In the genomic region with DNA sequence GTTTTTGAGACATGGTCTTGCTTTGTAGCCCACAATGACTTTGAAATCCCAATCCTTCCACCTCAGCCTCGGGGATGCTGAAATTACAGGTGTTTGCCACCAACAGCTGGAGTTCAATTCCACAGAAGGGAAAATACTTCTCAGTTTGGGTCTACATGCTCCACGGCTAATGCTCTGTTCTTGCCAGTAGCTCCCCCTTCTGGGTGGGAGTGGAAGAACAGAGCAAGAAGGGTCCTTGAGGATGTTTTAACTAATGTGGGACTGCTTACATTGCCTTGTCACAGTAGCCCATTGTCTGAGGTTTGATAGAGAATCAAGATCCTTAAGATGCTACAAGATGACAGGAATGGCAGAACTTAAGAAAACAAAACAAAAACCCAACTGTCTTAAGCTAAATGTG, we compare ENCODE assay signal across 25 mouse cellular contexts.
DNase-seq lines count a peak whose midpoint lies in the region; ATAC-seq and TF ChIP-seq lines count a peak whose summit lies in the region.
"Had no signal": no experiment of that assay in that cellular context is flagged by ENCODE, and none has a peak within 500 bp of the region (broad histone marks: within the 10 kb centered on the region; RNA-seq: fewer than 3 reads in every experiment).

No protein-coding gene starts in this region.

- H3K4me1 ChIP-seq in intestine, postnatal 0 days (replicated peaks; ENCODE audit: control insufficient read depth, insufficient read depth, low read length) = no peaks in the 10 kb centered on the region
- no peaks in the 10 kb centered on the region for H3K4me1 ChIP-seq in intestine, embryonic 16.5 days (ENCODE audit: control insufficient read depth, insufficient read depth, low read length)
- H3K4me1 ChIP-seq in thymus, adult 2 months (replicated peaks; ENCODE audit: control insufficient read depth, insufficient read depth, low read length) = no peaks in the 10 kb centered on the region
- H3K4me1 ChIP-seq in ES-E14 (ENCODE audit: control insufficient read depth in 2 of 2, insufficient read depth in 2 of 2, low read length in 2 of 2, poor library complexity in 1 of 2) = no peaks in the 10 kb centered on the region
- no peaks in the 10 kb centered on the region for H3K4me1 ChIP-seq in stomach, postnatal 0 days (replicated peaks; ENCODE audit: control insufficient read depth, insufficient read depth)
- H3K4me1 ChIP-seq in hindbrain, embryonic 13.5 days (replicated peaks) = no peaks in the 10 kb centered on the region
- H3K4me1 ChIP-seq: forebrain, embryonic 15.5 days; heart, embryonic 15.5 days; neural tube, embryonic 15.5 days had no signal

- TF ChIP-seq EP300 in stomach, postnatal 0 days (optimal IDR thresholded peaks at IDR 0.05) = no peak

- H3K27me3 ChIP-seq in intestine, postnatal 0 days (replicated peaks; ENCODE audit: control insufficient read depth, insufficient read depth, low read length) = no peaks in the 10 kb centered on the region
- no peaks in the 10 kb centered on the region for H3K27me3 ChIP-seq in intestine, embryonic 16.5 days (replicated peaks; ENCODE audit: control insufficient read depth, insufficient read depth, low read length)
- no peaks in the 10 kb centered on the region for H3K27me3 ChIP-seq in thymus, adult 2 months (ENCODE audit: control insufficient read depth, insufficient read depth, low read length)
- no peaks in the 10 kb centered on the region for H3K27me3 ChIP-seq in stomach, postnatal 0 days (ENCODE audit: control insufficient read depth, insufficient read depth, low read length)
- H3K27me3 ChIP-seq in hindbrain, embryonic 13.5 days = no peaks in the 10 kb centered on the region
- H3K27me3 ChIP-seq: forebrain, embryonic 15.5 days; heart, embryonic 15.5 days; neural tube, embryonic 15.5 days had no signal

- DNase-seq in thymus, postnatal 0 days (ENCODE audit: low spot score) = peak; percentile 6
- no peak for DNase-seq in thymus, adult 2 months
- peak; percentile 45 for DNase-seq in ES-E14 (ENCODE audit: low read depth, low spot score)
- no peak for DNase-seq in stomach, postnatal 0 days (ENCODE audit: low spot score)
- DNase-seq in urinary bladder, postnatal 36 days (ENCODE audit: low spot score in 2 of 2) = no peak
- DNase-seq: adrenal gland, adult 8-10 months; B cell, adult 2 months; cerebellum, adult 11 months; cerebellum, postnatal 14 days; embryo, embryonic 11 days; gastrocnemius, postnatal 14 days; heart, adult 2 months; kidney, adult 9 months; kidney, postnatal 4 days; left cerebral cortex, postnatal 4 days; lung, adult 2 months; lung, postnatal 36 days; right cerebral cortex, postnatal 25 days had no signal

- H3K4me2 ChIP-seq in intestine, postnatal 0 days (replicated peaks; ENCODE audit: low read depth) = no peak overlapping the region
- no peak overlapping the region for H3K4me2 ChIP-seq in intestine, embryonic 16.5 days (ENCODE audit: low read depth, low read length)
- H3K4me2 ChIP-seq in stomach, postnatal 0 days (replicated peaks; ENCODE audit: low read depth) = no peak overlapping the region
- H3K4me2 ChIP-seq in hindbrain, embryonic 13.5 days = no peak overlapping the region
- H3K4me2 ChIP-seq: forebrain, embryonic 15.5 days; heart, embryonic 15.5 days; neural tube, embryonic 15.5 days had no signal

- in situ Hi-C loops in ES-E14 (cut with MboI; ENCODE audit: low sequenced_read_pairs in 2 of 2, unreplicated experiment in 2 of 2) = no loop called here

- 68% methylated on average over 2 of the region's 2 CpGs for WGBS in intestine, postnatal 0 days
- WGBS in intestine, embryonic 16.5 days = 76% methylated on average over 2 of the region's 2 CpGs
- WGBS in thymus, adult 2 months = 71% methylated on average over 2 of the region's 2 CpGs
- 71% methylated on average over 2 of the region's 2 CpGs for WGBS in stomach, postnatal 0 days
- WGBS in hindbrain, embryonic 13.5 days = 81% methylated on average over 2 of the region's 2 CpGs

- H3K36me3 ChIP-seq in intestine, postnatal 0 days (ENCODE audit: control insufficient read depth, insufficient read depth) = no peaks in the 10 kb centered on the region
- H3K36me3 ChIP-seq in intestine, embryonic 16.5 days (ENCODE audit: control insufficient read depth, insufficient read depth, low read length) = no peaks in the 10 kb centered on the region
- no peaks in the 10 kb centered on the region for H3K36me3 ChIP-seq in thymus, adult 2 months (ENCODE audit: control insufficient read depth, insufficient read depth, low read length)
- H3K36me3 ChIP-seq in ES-E14 (ENCODE audit: control insufficient read depth, insufficient read depth, low read length, poor library complexity, severe bottlenecking) = no peaks in the 10 kb centered on the region
- no peaks in the 10 kb centered on the region for H3K36me3 ChIP-seq in stomach, postnatal 0 days (ENCODE audit: control insufficient read depth, insufficient read depth, low read length)
- H3K36me3 ChIP-seq in hindbrain, embryonic 13.5 days = no peaks in the 10 kb centered on the region
- H3K36me3 ChIP-seq: forebrain, embryonic 15.5 days; heart, embryonic 15.5 days; neural tube, embryonic 15.5 days had no signal

- TF ChIP-seq CTCF in intestine, postnatal 0 days (IDR thresholded peaks at IDR 0.05; ENCODE audit: low read depth) = peak; percentile 26; the same call in 1 of the 2 replicates
- no peak for TF ChIP-seq CTCF in thymus, adult 2 months (IDR thresholded peaks at IDR 0.05; ENCODE audit: borderline replicate concordance, control insufficient read depth, extremely low read depth, insufficient read depth, low read length, poor library complexity)
- TF ChIP-seq CTCF in stomach, postnatal 0 days (IDR thresholded peaks at IDR 0.05; ENCODE audit: low read depth) = peak; percentile 36; the same call in 1 of the 2 replicates

- ATAC-seq in intestine, postnatal 0 days = no peak
- no peak for ATAC-seq in intestine, embryonic 16.5 days
- ATAC-seq in stomach, postnatal 0 days (ENCODE audit: low FRiP score, low TSS enrichment) = no peak
- no peak for ATAC-seq in hindbrain, embryonic 13.5 days (ENCODE audit: low FRiP score)
- ATAC-seq: forebrain, embryonic 15.5 days; midbrain, embryonic 16.5 days had no signal

- H3K9me3 ChIP-seq in intestine, postnatal 0 days (ENCODE audit: control insufficient read depth) = no peaks in the 10 kb centered on the region
- no peaks in the 10 kb centered on the region for H3K9me3 ChIP-seq in intestine, embryonic 16.5 days (ENCODE audit: control insufficient read depth, low read length)
- no peaks in the 10 kb centered on the region for H3K9me3 ChIP-seq in ES-E14 (ENCODE audit: control insufficient read depth, insufficient read depth, low read depth, low read length)
- no peaks in the 10 kb centered on the region for H3K9me3 ChIP-seq in stomach, postnatal 0 days (ENCODE audit: control insufficient read depth, low read length)
- no peaks in the 10 kb centered on the region for H3K9me3 ChIP-seq in hindbrain, embryonic 13.5 days
- H3K9me3 ChIP-seq: forebrain, embryonic 15.5 days; heart, embryonic 15.5 days; neural tube, embryonic 15.5 days had no signal

- TF ChIP-seq POLR2A in thymus, adult 2 months (IDR thresholded peaks at IDR 0.05; ENCODE audit: control insufficient read depth, extremely low read depth, insufficient read depth, low read length, poor library complexity) = no peak

- H3K4me3 ChIP-seq in intestine, postnatal 0 days (ENCODE audit: low read depth, low read length) = no peak overlapping the region
- H3K4me3 ChIP-seq in intestine, embryonic 16.5 days (ENCODE audit: low read length) = no peak overlapping the region
- no peak overlapping the region for H3K4me3 ChIP-seq in thymus, adult 2 months (ENCODE audit: control insufficient read depth, insufficient read depth, low read length)
- H3K4me3 ChIP-seq in ES-E14 (ENCODE audit: insufficient read depth in 1 of 2, low read depth in 1 of 2, low read length in 2 of 2, poor library complexity in 1 of 2, severe bottlenecking in 1 of 2) = no peak overlapping the region
- no peak overlapping the region for H3K4me3 ChIP-seq in stomach, postnatal 0 days (ENCODE audit: low read depth, low read length)
- H3K4me3 ChIP-seq in hindbrain, embryonic 13.5 days = no peak overlapping the region
- H3K4me3 ChIP-seq: forebrain, embryonic 15.5 days; heart, adult 2 months; heart, embryonic 15.5 days; neural tube, embryonic 15.5 days had no signal

- H3K9ac ChIP-seq in intestine, postnatal 0 days (ENCODE audit: low read depth, low read length) = no peak overlapping the region
- no peak overlapping the region for H3K9ac ChIP-seq in intestine, embryonic 16.5 days (ENCODE audit: low read depth, low read length)
- H3K9ac ChIP-seq in ES-E14 (ENCODE audit: insufficient read depth, low read depth, low read length, poor library complexity, severe bottlenecking) = no peak overlapping the region
- no peak overlapping the region for H3K9ac ChIP-seq in stomach, postnatal 0 days (ENCODE audit: low read length)
- no peak overlapping the region for H3K9ac ChIP-seq in hindbrain, embryonic 13.5 days
- H3K9ac ChIP-seq: forebrain, embryonic 15.5 days; heart, embryonic 15.5 days; neural tube, embryonic 15.5 days had no signal

- no peak overlapping the region for H3K27ac ChIP-seq in intestine, postnatal 0 days (ENCODE audit: low read depth, low read length)
- H3K27ac ChIP-seq in intestine, embryonic 16.5 days (ENCODE audit: low read length) = no peak overlapping the region
- H3K27ac ChIP-seq in thymus, adult 2 months (ENCODE audit: control insufficient read depth, insufficient read depth, low read length) = no peak overlapping the region
- no peak overlapping the region for H3K27ac ChIP-seq in ES-E14 (ENCODE audit: insufficient read depth, low read depth, low read length, poor library complexity, severe bottlenecking)
- H3K27ac ChIP-seq in stomach, postnatal 0 days (replicated peaks) = no peak overlapping the region
- no peak overlapping the region for H3K27ac ChIP-seq in hindbrain, embryonic 13.5 days
- H3K27ac ChIP-seq: forebrain, embryonic 15.5 days; heart, adult 2 months; heart, embryonic 15.5 days; neural tube, embryonic 15.5 days had no signal

TF ChIP-seq in ES-E14, 5 proteins besides CTCF, POLR2A, EP300 and RAD21:
- TF ChIP-seq ZC3H11A (IDR thresholded peaks at IDR 0.05; ENCODE audit: borderline replicate concordance, low read depth, low read length) = peak; percentile 24; the same call in 1 of the 2 replicates
- TF ChIP-seq MAFK (IDR thresholded peaks at IDR 0.05; ENCODE audit: insufficient read depth, low read depth, low read length) = no peak

Comparison
In these comparisons a context has a peak if more than half of its experiments do, and no peak if none do; other contexts are left out.
1. DNase-seq: peak in thymus, postnatal 0 days (single experiment) and ES-E14 (single experiment); none in thymus, adult 2 months (single experiment), stomach, postnatal 0 days (single experiment) and urinary bladder, postnatal 36 days (0 of 2).